Mouse (Mus musculus) forebrain, embryonic 10.5 days (tissue): ENCODE data around the gene Sox1. TPM values are rescaled to one million over a fixed set of nuclear protein-coding genes. Genes with fewer than 3 reads are reported as not detected.

Experiments
- DNase-seq: peaks from one replicate; pipeline ENCODE4 v3.0.0-alpha.2; 2017; ENCODE audit warnings: low spot score; ENCODE audit errors: extremely low spot score
- H3K27ac ChIP-seq: fragments of 300-500 bp; sonication (generic); 2 replicates; pipeline ENCODE4 v1.5.1; 2016; ENCODE audit warnings: mild to moderate bottlenecking
- H3K27me3 ChIP-seq: fragments of 300-500 bp; sonication (generic); 2 replicates; pipeline ENCODE4 v1.6.1; 2016; ENCODE audit warnings: mild to moderate bottlenecking; ENCODE audit not compliant: poor library complexity, severe bottlenecking
- H3K36me3 ChIP-seq: fragments of 300-500 bp; sonication (generic); replicated peaks from 2 replicates; pipeline ENCODE4 v1.6.1; 2016; ENCODE audit warnings: mild to moderate bottlenecking, moderate library complexity
- H3K4me1 ChIP-seq: fragments of 300-500 bp; sonication (generic); 2 replicates; pipeline ENCODE4 v1.6.1; 2016
- H3K4me3 ChIP-seq: fragments of 300-500 bp; sonication (generic); 2 replicates; pipeline ENCODE4 v1.5.1; 2016; ENCODE audit warnings: mild to moderate bottlenecking, moderate library complexity
- H3K9me3 ChIP-seq: fragments of 300-500 bp; sonication (generic); 2 replicates; pipeline ENCODE4 v1.6.1; 2016; ENCODE audit warnings: mild to moderate bottlenecking, moderate library complexity
- WGBS: fragments of 180-500 bp; shearing (Covaris S2); methylation state at CpG from one replicate; pipeline ENCODE4 v1.1.7; 2016; 5-methylcytosine and 5-hydroxymethylcytosine counted together
- polyA plus RNA-seq: library from polyadenylated mRNA; unstranded; fragments of >200 nt; fragmentation: Nextera tagmentation; extraction: Ambion mirVana; gene quantifications from 2 replicates; pipeline ENCODE4 v1.2.1, GENCODE M21; 2016

Gene Sox1
- polyA plus RNA-seq, 1 experiment from 2014 or later = 4.3 TPM

DNA sequence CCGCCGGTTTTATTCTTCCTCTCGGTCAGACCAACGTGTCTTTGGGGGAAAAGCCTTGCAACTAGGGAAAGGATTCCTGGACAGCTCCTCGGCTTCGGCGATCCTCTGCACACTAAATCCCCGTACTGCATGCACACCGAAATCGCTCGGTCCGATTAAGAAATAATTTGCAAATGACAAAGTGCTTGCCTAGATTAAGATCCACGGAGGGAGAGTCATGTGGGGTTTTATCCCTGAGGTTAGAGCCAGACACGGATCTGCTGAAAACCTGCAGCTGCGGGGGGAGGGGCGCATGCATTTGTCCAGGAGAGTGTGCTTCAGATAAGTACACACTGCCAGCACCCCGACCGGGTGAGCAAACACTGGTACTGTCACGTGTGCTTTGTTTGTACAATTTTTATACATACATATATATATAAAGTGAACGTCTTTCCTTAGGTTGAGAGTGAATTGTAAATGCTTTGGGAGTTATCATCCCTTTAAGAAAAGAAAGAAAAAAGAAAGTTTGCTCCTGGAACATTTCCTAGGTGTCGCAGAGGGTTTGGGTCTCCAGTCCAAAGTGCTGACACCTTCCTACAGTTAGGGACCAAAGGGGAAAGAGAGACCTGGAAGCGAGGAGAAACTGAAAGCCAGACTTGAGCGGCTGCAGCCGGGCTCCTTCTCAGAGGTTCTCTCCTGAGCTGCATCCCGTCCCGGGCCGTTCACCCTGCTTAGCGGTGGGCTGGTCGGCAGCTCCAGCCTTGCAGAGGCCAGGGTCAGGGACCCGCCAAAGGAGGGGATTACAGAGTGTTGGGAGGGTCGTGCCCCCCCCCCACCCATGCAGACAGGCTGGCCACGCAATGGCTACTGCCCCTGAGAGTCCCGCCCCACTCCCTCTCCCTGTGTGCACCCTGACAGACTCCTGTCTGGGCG lies 10.9 kb upstream of the Sox1 start:
- peaks cover 100% of the 10 kb centered on the region for H3K27me3 ChIP-seq
- under 1% methylated on average over 34 of the region's 34 CpGs for WGBS
- H3K4me3 ChIP-seq = peak overlapping the region; percentile 60
- H3K36me3 ChIP-seq = no peaks in the 10 kb centered on the region
- H3K4me1 ChIP-seq = peaks cover 71% of the 10 kb centered on the region
- peak overlapping the region; percentile 88 for H3K27ac ChIP-seq
- H3K9me3 ChIP-seq = no peaks in the 10 kb centered on the region
- DNase-seq = peak; percentile 70

DNA sequence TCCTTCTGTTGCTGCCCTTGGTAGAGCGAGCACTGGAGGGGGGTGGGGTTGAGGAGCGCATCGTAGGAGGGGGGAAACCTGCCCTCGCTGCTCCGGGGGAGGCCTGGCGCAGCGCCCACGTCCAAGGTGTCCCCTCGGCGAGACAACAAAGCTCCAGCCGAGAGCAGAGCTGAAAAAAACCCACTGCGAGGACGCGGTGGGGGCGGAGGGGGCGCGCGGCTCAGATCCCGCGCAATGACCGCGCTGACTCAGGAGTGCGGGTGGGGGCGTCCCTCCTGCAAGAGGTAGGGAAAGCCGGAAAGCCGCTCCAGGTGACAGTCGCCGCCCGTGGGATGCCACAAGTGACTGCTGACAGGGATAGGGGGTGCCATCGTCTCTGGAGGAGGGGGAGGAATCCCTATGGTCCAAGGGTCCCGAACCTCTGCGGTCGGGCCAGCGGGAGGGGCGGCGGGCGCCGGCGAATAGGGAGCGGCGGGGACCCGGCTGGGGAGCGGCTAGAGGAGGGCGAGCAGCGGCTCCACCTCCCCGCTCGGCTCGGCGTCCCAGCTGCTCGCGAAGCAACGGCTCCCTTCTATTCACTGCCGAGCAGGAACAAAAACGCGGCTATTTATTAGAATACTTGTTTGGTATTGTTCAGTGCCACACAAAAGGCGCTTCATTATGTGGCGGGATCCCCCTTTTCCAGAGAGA lies 10.0 kb upstream of the Sox1 start:
- DNase-seq = no peak
- Histone ChIP-seq H3K27ac (peak overlapping the region; percentile 88), H3K9me3 (no peaks in the 10 kb centered on the region), H3K4me1 (peaks cover 78% of the 10 kb centered on the region), H3K36me3 (no peaks in the 10 kb centered on the region), H3K4me3 (peak overlapping the region; percentile 60), H3K27me3 (peaks cover 100% of the 10 kb centered on the region)
- under 1% methylated on average over 57 of the region's 57 CpGs for WGBS

DNA sequence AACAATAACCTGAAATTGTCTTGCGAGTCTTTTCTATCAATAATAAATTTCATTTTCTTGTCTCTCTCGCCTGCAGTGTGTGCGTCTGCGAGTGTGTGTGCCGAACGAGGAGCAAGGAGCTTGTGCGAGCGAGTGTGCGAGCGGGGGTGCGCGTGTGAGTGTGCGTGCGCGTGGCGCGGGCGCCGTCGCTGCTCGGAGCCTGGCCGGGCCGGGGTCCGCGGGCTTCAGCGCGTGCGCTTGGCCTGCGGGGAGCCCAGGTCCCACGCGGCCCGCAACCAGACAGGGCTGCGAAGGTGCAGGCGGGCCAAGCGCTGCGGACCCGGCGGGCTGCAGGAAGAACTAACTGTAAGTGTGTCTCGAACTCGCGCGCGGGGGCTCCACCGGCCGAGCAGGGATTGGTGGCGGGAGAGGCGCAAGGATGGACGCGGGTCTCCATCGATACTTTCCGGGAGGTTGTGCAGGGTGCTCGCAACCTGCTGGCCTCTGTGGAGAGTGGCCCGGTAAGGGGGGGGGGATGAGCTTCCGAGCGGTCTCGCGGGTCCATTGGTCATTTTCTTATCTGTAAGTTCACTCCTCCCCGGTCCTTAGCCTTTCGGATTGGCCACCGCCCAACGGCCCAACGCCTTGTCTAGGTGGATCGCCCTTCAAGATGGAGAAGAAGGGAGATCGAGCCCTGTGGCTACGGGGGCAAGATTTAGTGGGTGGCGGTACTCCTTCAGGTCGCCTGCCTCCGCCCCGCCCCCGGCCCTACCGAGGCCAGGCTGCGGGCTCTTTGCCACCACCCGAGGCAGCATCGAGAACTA lies 9.2 kb upstream of the Sox1 start:
- peaks cover 100% of the 10 kb centered on the region for H3K27me3 ChIP-seq
- WGBS = under 1% methylated on average over 74 of the region's 74 CpGs
- no peaks in the 10 kb centered on the region for H3K36me3 ChIP-seq
- H3K4me1 ChIP-seq = peaks cover 85% of the 10 kb centered on the region
- peak overlapping the region; percentile 88 for H3K27ac ChIP-seq
- H3K9me3 ChIP-seq = no peaks in the 10 kb centered on the region
- peak; percentile 69 for DNase-seq
- peak overlapping the region; percentile 60 for H3K4me3 ChIP-seq

DNA sequence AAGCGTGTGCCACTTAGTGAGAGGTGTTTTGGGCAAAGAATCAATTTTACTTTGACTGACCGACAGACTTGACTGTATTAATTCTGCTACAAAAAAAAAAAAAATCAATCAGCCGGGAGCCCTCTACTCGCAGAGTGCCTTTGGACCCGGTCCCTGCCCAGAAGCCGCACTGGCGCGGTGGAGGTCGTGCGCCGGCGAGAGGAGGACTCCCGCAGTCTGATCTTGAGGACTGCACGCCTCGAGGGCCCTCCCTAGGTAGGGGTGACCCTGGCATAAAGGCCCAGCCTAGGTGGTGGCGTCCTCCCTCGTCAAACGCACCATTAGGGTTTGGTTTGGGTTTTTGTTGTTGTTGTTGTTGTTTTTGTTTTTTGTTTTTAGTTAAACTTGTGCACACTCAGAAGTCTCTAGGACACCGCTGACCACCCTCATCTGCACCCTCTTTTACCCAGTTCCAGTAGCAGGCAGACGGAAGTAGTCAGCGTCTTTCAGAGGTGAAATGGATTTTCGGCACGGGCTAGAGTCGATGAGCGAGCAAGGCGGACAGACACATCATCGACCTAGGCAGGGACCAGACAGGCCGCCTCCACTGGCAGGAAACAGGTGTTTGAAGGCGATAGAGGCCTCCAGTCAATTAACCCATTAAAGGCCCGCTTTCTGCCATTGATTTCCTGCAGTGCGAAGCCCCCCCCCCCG lies 8.4 kb upstream of the Sox1 start:
- Histone ChIP-seq H3K27ac (peak overlapping the region; percentile 88), H3K4me1 (peaks cover 93% of the 10 kb centered on the region)

DNA sequence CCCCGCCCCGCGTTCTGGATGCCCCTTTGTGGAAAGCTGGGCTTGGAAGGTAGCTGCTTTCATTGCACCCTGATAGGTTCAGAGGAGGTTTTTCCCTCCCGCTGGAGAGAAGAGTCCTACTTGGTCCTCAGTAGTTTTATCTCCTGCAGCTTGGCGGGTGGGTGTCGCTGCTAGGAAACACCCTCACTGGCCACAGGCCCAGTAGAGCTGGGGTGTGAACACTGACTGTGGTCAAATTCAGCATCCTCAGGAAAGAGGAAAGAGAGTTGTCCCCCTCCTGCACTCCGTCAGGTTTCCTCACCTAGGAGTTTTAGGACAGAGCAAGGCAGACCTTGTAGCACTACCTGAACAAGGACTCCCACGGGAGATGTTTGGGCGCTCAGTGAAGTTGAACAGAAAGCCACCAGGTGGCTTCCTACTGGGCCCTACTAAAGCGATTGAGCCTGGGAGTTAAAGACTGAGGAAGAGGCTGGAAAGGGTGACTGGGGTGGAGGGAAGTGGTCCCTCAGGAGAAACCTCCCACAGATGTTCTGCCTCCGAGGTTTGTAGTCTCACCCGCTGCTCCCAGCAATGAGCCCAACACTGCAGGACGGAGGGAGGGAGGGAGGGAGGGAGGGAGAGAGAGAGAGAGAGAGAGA lies 7.8 kb upstream of the Sox1 start:
- peaks cover 100% of the 10 kb centered on the region for H3K27me3 ChIP-seq
- H3K27ac ChIP-seq = peak overlapping the region; percentile 88; the same call in 1 of the 2 replicates
- peak overlapping the region; percentile 60 for H3K4me3 ChIP-seq
- under 1% methylated on average over 13 of the region's 13 CpGs for WGBS
- peaks cover 96% of the 10 kb centered on the region for H3K4me1 ChIP-seq
- H3K36me3 ChIP-seq = no peaks in the 10 kb centered on the region
- no peaks in the 10 kb centered on the region for H3K9me3 ChIP-seq
- peak; percentile 35 for DNase-seq

More for the DNA sequence above, 8.4 kb upstream of the Sox1 start:
- under 1% methylated on average over 32 of the region's 32 CpGs for WGBS
- Histone ChIP-seq H3K27me3 (peaks cover 100% of the 10 kb centered on the region), H3K36me3 (no peaks in the 10 kb centered on the region), H3K9me3 (no peaks in the 10 kb centered on the region), H3K4me3 (peak overlapping the region; percentile 60)
- DNase-seq = peak; percentile 61

DNA sequence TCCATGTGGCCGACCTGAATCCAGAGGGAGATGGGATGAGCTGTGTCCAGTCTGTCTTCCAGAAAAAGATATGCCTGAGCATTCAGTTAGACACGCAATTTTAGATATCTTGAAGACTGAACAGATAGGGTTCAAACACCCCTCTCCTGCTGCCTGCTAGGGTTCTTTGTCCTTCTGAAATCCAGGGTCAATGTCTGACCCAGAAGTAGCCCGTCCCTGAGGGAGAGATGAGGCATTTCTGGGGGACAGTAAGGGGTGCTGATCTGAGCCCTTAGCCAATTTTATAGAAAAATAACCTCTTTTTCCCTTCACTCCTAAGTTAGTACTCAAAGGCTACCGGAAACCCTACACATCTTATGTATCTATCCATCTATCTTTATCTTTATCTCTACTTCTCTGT lies 7.2 kb upstream of the Sox1 start:
- peaks cover 100% of the 10 kb centered on the region for H3K27me3 ChIP-seq
- peaks cover 96% of the 10 kb centered on the region for H3K4me1 ChIP-seq
- H3K4me3 ChIP-seq = peak overlapping the region; percentile 60; the same call in 1 of the 2 replicates
- H3K36me3 ChIP-seq = no peaks in the 10 kb centered on the region
- no peaks in the 10 kb centered on the region for H3K9me3 ChIP-seq
- 0 out of 2 replicates have a peak overlapping the region, but pooled peaks have one; percentile 88 for H3K27ac ChIP-seq
- under 1% methylated on average over 4 of the region's 4 CpGs for WGBS
- DNase-seq = no peak

DNA sequence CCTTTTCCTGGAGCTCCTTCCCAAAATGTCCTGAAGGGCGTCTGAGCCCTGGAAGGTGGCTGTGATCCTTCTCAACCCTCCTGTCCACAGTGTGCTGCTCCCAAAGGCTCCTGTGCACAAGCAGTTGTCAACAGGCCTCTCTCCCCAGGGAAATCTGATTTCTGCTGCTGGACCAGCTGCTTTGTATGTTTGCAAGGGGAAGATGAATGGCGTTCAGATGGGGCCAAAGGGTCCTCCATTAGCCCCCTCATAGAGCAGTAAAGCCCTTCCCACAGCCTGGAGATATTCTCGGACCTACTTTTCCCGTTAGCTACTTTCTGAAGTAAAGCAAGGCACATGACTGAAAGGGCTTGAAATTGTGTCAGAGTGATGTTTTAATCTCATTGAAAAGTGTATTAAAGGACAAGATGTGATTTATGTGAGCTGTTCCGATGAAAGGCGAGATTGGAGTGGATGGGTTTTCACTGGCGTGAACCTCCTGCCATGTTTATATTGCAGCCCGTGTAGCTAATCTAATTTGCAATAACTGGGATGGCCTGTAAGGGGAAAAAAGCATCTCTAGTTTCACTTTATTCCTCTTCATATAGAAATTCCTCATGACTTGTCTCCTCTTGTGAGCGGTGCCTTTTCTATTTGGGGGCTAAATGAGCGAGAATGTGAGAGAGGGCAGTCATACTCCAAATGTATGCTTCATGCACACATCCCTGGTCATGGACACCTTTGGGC lies 6.5 kb upstream of the Sox1 start:
- DNase-seq = peak; percentile 41
- Histone ChIP-seq H3K4me3 (no peak overlapping the region), H3K27ac (no peak overlapping the region), H3K36me3 (no peaks in the 10 kb centered on the region), H3K27me3 (peaks cover 100% of the 10 kb centered on the region), H3K9me3 (no peaks in the 10 kb centered on the region), H3K4me1 (peaks cover 96% of the 10 kb centered on the region)
- 7% methylated on average over 10 of the region's 10 CpGs for WGBS

DNA sequence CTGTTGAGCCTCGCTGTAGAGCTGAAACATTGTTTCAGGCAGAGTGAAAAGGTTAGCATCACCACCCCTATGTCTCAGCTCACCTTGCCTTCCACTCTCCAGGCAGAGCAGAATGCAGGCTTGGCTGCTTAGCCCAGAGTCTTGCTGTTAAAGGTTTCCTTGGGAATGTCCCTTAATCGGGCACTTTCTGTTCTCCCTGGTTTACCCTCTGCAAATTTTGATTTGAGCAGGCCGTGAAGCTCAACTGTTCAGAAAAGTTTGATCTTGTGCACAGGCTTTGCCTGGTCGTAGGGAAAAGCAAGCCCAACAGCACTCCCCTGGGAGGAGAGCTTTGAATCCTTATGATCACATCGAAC lies 6.0 kb upstream of the Sox1 start:
- peaks cover 96% of the 10 kb centered on the region for H3K4me1 ChIP-seq
- H3K4me3 ChIP-seq = no peak overlapping the region
- DNase-seq = peak; percentile 42
- H3K27ac ChIP-seq = no peak overlapping the region
- no peaks in the 10 kb centered on the region for H3K36me3 ChIP-seq
- no peaks in the 10 kb centered on the region for H3K9me3 ChIP-seq
- peaks cover 100% of the 10 kb centered on the region for H3K27me3 ChIP-seq
- 1% methylated on average over 5 of the region's 5 CpGs for WGBS

DNA sequence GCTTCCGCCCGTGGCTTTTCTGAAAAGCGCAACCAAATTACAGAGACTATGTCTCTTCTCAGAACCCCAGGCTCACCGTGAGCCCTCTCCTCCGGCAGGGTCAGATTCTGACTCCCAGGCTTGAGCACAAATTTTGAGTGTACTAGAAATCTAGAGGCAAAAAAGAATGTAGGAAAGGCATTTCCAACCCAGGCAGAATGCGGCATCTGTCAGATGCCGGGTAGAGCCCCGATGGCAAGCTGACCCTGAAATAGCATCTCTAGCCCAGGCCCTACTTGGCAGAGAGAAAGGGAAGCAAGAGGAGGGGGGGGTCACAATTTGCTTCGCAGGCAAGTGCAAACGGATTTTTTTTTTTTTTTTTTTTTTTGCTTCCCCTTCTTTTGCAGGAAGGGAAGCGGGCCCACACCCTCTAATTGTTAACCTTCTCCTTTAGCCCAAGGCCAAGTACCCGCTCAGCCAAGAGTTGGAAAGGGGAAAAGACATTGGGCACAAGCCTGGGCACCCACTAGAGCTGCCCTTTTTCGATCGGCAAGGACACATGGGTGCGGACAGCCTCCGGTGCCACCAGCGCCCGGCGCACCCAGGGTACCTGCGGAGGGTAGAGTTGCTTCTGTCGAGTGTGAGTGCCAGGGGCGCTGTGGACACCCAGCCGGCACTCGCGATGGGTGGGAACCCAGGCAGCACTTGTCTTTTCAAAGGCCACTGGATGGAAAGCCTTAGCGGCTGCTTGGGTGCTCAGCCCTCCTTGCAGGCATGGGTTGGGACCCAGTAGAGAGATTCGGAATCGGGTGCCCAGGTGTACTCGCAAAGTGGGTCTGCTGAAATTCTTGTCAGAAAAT lies 5.1 kb upstream of the Sox1 start:
- peaks cover 96% of the 10 kb centered on the region for H3K4me1 ChIP-seq
- peak overlapping the region; percentile 35 for H3K4me3 ChIP-seq
- peak; percentile 49 for DNase-seq
- peaks cover 100% of the 10 kb centered on the region for H3K27me3 ChIP-seq
- H3K9me3 ChIP-seq = no peaks in the 10 kb centered on the region
- under 1% methylated on average over 29 of the region's 29 CpGs for WGBS
- no peaks in the 10 kb centered on the region for H3K36me3 ChIP-seq
- peak overlapping the region; percentile 53 for H3K27ac ChIP-seq

DNA sequence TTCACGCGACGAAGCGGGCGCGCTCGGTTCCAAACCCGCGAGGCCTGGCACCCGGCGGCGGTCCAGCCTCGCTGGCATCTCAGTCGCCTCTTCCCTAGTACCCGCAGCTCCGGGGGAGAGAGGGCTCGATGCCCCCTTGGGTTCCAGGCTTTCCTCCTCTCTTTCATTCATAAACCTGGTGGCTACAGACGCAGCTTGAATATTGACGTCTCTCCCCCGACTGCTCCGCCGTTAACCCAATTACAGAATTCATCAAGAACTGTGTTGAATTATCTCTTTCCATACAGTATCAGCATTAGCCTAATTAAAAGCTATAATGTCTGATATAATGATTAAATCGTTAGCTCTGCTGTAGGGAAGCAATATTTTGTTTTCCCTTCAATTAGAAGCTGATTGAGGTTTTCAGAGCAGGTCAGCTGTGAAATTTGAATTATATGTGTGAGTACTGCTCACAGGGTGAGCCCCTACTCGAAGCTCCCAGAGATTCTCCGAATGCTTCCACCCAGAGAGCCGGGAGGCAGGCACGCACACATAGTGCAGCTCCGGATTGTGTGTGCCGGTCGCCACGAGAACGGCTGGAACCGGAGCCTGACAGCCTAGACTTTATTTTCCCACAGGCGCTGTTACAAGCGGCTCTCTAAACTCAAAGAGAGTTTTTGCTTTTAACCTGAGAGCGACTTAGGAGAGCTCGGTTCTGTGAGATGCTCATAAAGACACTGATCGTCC lies 4.3 kb upstream of the Sox1 start:
- peak overlapping the region; percentile 35 for H3K4me3 ChIP-seq
- H3K27me3 ChIP-seq = peaks cover 100% of the 10 kb centered on the region
- H3K27ac ChIP-seq = peak overlapping the region; percentile 60
- no peaks in the 10 kb centered on the region for H3K36me3 ChIP-seq
- WGBS = under 1% methylated on average over 38 of the region's 38 CpGs
- peak; percentile 50 for DNase-seq
- H3K4me1 ChIP-seq = peaks cover 94% of the 10 kb centered on the region
- no peaks in the 10 kb centered on the region for H3K9me3 ChIP-seq
